Mouse (Mus musculus) liver, postnatal 0 days (tissue): ENCODE data around the gene Tox2.

Experiments used
- CTCF ChIP-seq: sonication (generic); IDR thresholded peaks from 2 replicates; pipeline ENCODE4 v1.5.1; 2016; ENCODE audit warnings: antibody characterized with exemption, low read depth
- EP300 ChIP-seq: IDR thresholded peaks from 2 replicates; pipeline ENCODE4 v1.6.1; 2016; ENCODE audit warnings: antibody characterized with exemption, low read depth, mild to moderate bottlenecking

DNA sequence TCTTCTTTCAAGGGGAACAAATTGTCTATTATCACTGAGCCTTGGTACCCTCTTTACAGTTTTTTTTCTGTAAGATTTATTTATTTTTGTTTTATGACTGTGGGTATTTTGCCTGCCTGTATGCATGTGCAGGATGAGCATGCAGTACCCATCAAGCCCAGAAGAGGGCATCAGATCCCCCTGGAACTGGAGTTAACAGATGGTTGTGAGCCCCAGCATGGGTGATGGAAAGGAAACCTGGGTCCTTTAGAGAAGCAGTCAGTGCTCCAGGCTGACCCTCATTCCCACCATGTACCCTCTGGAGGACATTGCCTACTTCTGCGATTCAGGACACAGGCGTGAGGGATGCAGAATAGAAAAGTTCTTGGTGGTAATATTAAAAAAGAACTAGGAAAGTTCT, 4.4 kb downstream of the Tox2 start:
- TF ChIP-seq CTCF (peak; percentile 61), EP300 (no peak)
